Mouse (Mus musculus): ENCODE results near the gene Rhebl1. TPM values are rescaled to one million over a fixed set of nuclear protein-coding genes. Genes with fewer than 3 reads are reported as not detected.

Gene Rhebl1
- total and polyA plus RNA-seq, 2 experiments, result 0.37 to 1.8 TPM

- Histone ChIP-seq H3K79me2 (ENCODE audit: control insufficient read depth, insufficient read depth, low read length) (peaks cover 27% of the 10 kb centered on the region), H3K36me3 (ENCODE audit: control insufficient read depth, insufficient read depth, low read length) (peaks cover 55% of the 10 kb centered on the region), H3K9ac (ENCODE audit: low read depth, low read length) (no peak overlapping the region), H3K27me3 (ENCODE audit: control insufficient read depth, insufficient read depth, low read length) (no peaks in the 10 kb centered on the region), H3K4me1 (ENCODE audit: control insufficient read depth, insufficient read depth, low read length) (no peaks in the 10 kb centered on the region), H3K4me3 (ENCODE audit: insufficient read depth, low read depth, low read length) (no peak overlapping the region), H3K27ac (replicated peaks; ENCODE audit: insufficient read depth, low read depth, low read length) (no peak overlapping the region)
- no peak for TF ChIP-seq POLR2A (IDR thresholded peaks at IDR 0.05; ENCODE audit: extremely low read depth, insufficient read depth, low read length)
- TF ChIP-seq CTCF (IDR thresholded peaks at IDR 0.05; ENCODE audit: low read depth, low read length), result no peak
- WGBS, result 86% methylated on average over 9 of the region's 9 CpGs
- DNase-seq (ENCODE audit: extremely low read depth, low read depth, low spot score), result no peak
Observed at GRCm38 (mm10) chr15:98852733-98853132, 41.6 kb downstream of the Rhebl1 start.

DNA sequence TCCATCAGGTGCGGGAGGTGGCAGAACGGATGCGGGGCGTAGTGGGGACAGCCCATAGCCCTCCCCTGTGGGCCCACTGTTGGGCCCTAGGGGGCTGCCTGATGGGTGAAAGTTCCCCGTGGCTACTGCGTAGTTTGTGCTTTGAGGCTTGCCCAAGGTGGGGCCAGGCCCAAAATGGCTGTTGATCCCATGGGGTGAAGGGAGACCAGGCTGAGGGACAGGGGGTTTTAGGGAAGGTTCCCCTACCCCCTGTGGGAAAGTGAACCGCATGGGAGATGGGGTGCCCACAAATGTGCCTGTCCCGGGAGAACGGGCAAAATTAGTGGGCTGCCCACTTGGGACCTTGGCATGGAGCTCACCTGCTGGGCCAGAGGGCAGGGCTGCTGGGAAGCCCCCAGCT, 42.3 kb downstream of the Rhebl1 start:
- H3K4me3 ChIP-seq (ENCODE audit: insufficient read depth, low read depth, low read length), result no peak overlapping the region
- WGBS, result 97% methylated on average over 9 of the region's 9 CpGs
- H3K9ac ChIP-seq (ENCODE audit: low read depth, low read length), result no peak overlapping the region
- no peak for TF ChIP-seq POLR2A (IDR thresholded peaks at IDR 0.05; ENCODE audit: extremely low read depth, insufficient read depth, low read length)
- TF ChIP-seq CTCF (IDR thresholded peaks at IDR 0.05; ENCODE audit: low read depth, low read length), result no peak
- no peak overlapping the region for H3K27ac ChIP-seq (replicated peaks; ENCODE audit: insufficient read depth, low read depth, low read length)
- peaks cover 26% of the 10 kb centered on the region for H3K79me2 ChIP-seq (ENCODE audit: control insufficient read depth, insufficient read depth, low read length)
- DNase-seq (ENCODE audit: extremely low read depth, low read depth, low spot score), result no peak
- peaks cover 54% of the 10 kb centered on the region for H3K36me3 ChIP-seq (ENCODE audit: control insufficient read depth, insufficient read depth, low read length)
- no peaks in the 10 kb centered on the region for H3K4me1 ChIP-seq (ENCODE audit: control insufficient read depth, insufficient read depth, low read length)
- H3K27me3 ChIP-seq (ENCODE audit: control insufficient read depth, insufficient read depth, low read length), result no peaks in the 10 kb centered on the region

GRCm38 (mm10) chr15:98851229-98851818, 43.0 kb downstream of the Rhebl1 start:
- H3K27ac ChIP-seq (replicated peaks; ENCODE audit: insufficient read depth, low read depth, low read length), result no peak overlapping the region
- H3K9ac ChIP-seq (ENCODE audit: low read depth, low read length), result no peak overlapping the region
- DNase-seq (ENCODE audit: extremely low read depth, low read depth, low spot score), result no peak
- no peak overlapping the region for H3K4me3 ChIP-seq (ENCODE audit: insufficient read depth, low read depth, low read length)
- TF ChIP-seq CTCF (IDR thresholded peaks at IDR 0.05; ENCODE audit: low read depth, low read length) (no peak), POLR2A (IDR thresholded peaks at IDR 0.05; ENCODE audit: extremely low read depth, insufficient read depth, low read length) (no peak)
- H3K36me3 ChIP-seq (ENCODE audit: control insufficient read depth, insufficient read depth, low read length), result peaks cover 54% of the 10 kb centered on the region
- H3K27me3 ChIP-seq (ENCODE audit: control insufficient read depth, insufficient read depth, low read length), result no peaks in the 10 kb centered on the region
- peaks cover 26% of the 10 kb centered on the region for H3K79me2 ChIP-seq (ENCODE audit: control insufficient read depth, insufficient read depth, low read length)
- WGBS, result 89% methylated on average over 21 of the region's 21 CpGs
- no peaks in the 10 kb centered on the region for H3K4me1 ChIP-seq (ENCODE audit: control insufficient read depth, insufficient read depth, low read length)

DNA sequence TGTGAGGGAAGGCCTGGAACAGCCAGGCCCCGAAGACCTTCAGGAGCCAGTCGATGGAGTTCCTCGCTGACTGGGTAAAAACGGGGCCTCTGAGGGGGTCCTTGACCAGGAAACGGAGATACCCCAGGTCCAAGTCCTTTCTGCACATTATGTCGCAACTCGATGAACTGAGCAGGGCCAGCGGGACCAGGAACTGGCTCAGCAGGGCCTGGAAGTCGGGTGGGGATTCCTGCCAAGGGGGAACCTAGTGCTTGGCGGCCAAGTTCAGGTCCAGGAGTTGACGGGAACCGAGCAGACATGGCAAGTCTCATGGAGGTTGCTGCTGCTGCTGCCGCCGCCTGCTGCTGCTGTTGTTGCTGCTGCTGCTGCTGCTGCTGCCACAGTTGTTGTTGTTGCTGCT, 43.7 kb downstream of the Rhebl1 start:
- H3K4me3 ChIP-seq (ENCODE audit: insufficient read depth, low read depth, low read length), result no peak overlapping the region
- WGBS, result 73% methylated on average over 14 of the region's 14 CpGs
- H3K4me1 ChIP-seq (ENCODE audit: control insufficient read depth, insufficient read depth, low read length), result no peaks in the 10 kb centered on the region
- H3K27ac ChIP-seq (replicated peaks; ENCODE audit: insufficient read depth, low read depth, low read length), result no peak overlapping the region
- no peak overlapping the region for H3K9ac ChIP-seq (ENCODE audit: low read depth, low read length)
- peaks cover 56% of the 10 kb centered on the region for H3K36me3 ChIP-seq (ENCODE audit: control insufficient read depth, insufficient read depth, low read length)
- H3K79me2 ChIP-seq (ENCODE audit: control insufficient read depth, insufficient read depth, low read length), result peaks cover 22% of the 10 kb centered on the region
- no peak for TF ChIP-seq POLR2A (IDR thresholded peaks at IDR 0.05; ENCODE audit: extremely low read depth, insufficient read depth, low read length)
- no peak for DNase-seq (ENCODE audit: extremely low read depth, low read depth, low spot score)
- no peaks in the 10 kb centered on the region for H3K27me3 ChIP-seq (ENCODE audit: control insufficient read depth, insufficient read depth, low read length)

- H3K36me3 ChIP-seq (ENCODE audit: control insufficient read depth, insufficient read depth, low read length), result peaks cover 53% of the 10 kb centered on the region
- no peaks in the 10 kb centered on the region for H3K4me1 ChIP-seq (ENCODE audit: control insufficient read depth, insufficient read depth, low read length)
- DNase-seq (ENCODE audit: extremely low read depth, low read depth, low spot score), result no peak
- no peak overlapping the region for H3K4me3 ChIP-seq (ENCODE audit: insufficient read depth, low read depth, low read length)
- no peak overlapping the region for H3K27ac ChIP-seq (replicated peaks; ENCODE audit: insufficient read depth, low read depth, low read length)
- WGBS, result 88% methylated on average over 16 of the region's 16 CpGs
- H3K79me2 ChIP-seq (ENCODE audit: control insufficient read depth, insufficient read depth, low read length), result peaks cover 17% of the 10 kb centered on the region
- H3K9ac ChIP-seq (ENCODE audit: low read depth, low read length), result no peak overlapping the region
- H3K27me3 ChIP-seq (ENCODE audit: control insufficient read depth, insufficient read depth, low read length), result no peaks in the 10 kb centered on the region
- no peak for TF ChIP-seq POLR2A (IDR thresholded peaks at IDR 0.05; ENCODE audit: extremely low read depth, insufficient read depth, low read length)
- TF ChIP-seq CTCF (IDR thresholded peaks at IDR 0.05; ENCODE audit: low read depth, low read length), result no peak
Observed at GRCm38 (mm10) chr15:98849956-98850600, 44.3 kb downstream of the Rhebl1 start.

DNA sequence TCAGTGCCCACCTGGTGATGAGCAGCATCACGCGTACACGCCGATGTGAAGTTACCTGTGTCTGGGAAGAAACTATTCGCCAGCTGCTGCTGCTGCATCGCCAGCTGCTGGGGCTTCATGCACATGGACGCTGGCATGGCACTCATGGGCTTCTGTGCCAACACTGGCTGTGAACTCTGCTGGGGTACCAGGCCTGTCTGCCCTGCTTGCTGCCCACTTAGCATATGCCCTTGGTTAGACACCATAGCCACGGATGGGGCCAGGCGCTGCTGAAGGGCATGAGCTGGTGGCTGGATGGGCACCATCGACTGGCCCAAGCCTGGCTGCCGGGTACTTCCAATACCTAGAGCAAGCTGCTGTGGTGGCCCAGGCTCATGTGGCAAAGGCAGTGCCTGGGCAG, 45.2 kb downstream of the Rhebl1 start:
- H3K79me2 ChIP-seq (ENCODE audit: control insufficient read depth, insufficient read depth, low read length), result peaks cover 14% of the 10 kb centered on the region
- 97% methylated on average over 11 of the region's 11 CpGs for WGBS
- H3K27ac ChIP-seq (replicated peaks; ENCODE audit: insufficient read depth, low read depth, low read length), result no peak overlapping the region
- H3K27me3 ChIP-seq (ENCODE audit: control insufficient read depth, insufficient read depth, low read length), result no peaks in the 10 kb centered on the region
- H3K4me3 ChIP-seq (ENCODE audit: insufficient read depth, low read depth, low read length), result no peak overlapping the region
- DNase-seq (ENCODE audit: extremely low read depth, low read depth, low spot score), result no peak
- no peaks in the 10 kb centered on the region for H3K4me1 ChIP-seq (ENCODE audit: control insufficient read depth, insufficient read depth, low read length)
- TF ChIP-seq POLR2A (IDR thresholded peaks at IDR 0.05; ENCODE audit: extremely low read depth, insufficient read depth, low read length), result no peak
- no peak overlapping the region for H3K9ac ChIP-seq (ENCODE audit: low read depth, low read length)
- peaks cover 51% of the 10 kb centered on the region for H3K36me3 ChIP-seq (ENCODE audit: control insufficient read depth, insufficient read depth, low read length)

Data from liver, adult 2 months (tissue).